Mouse (Mus musculus) hindbrain, embryonic 11.5 days (tissue): Measurements from ENCODE around the gene Mettl17. TPM values are rescaled to one million over a fixed set of nuclear protein-coding genes. Genes with fewer than 3 reads are reported as not detected.
A peak's percentile ranks its signal among the peaks of the same experiment; 100 is the strongest.
"Not testable (repeated sequence)": the region's sequence is repeated elsewhere in the genome, so short reads cannot be mapped to it uniquely, and the experiment has no call there.

Source experiments
- ATAC-seq: fragments of 200-750 bp; cut with Nextera tagmentation; 2 replicates; pipeline ENCODE4 v1.8.0; 2017; ENCODE audit warnings: mild to moderate bottlenecking, moderate TSS enrichment, moderate library complexity; ENCODE audit not compliant: low FRiP score
- DNase-seq: peaks from one replicate; pipeline ENCODE4 v3.0.0-alpha.2; 2015; ENCODE audit warnings: low spot score
- H3K27ac ChIP-seq: fragments of 300-500 bp; sonication (generic); 2 replicates; pipeline ENCODE4 v1.5.1; 2014; ENCODE audit warnings: mild to moderate bottlenecking, low read depth, low read length
- H3K27me3 ChIP-seq: fragments of 300-500 bp; sonication (generic); 2 replicates; pipeline ENCODE4 v1.6.1; 2014; ENCODE audit warnings: mild to moderate bottlenecking, low read length, moderate library complexity, mixed read lengths; ENCODE audit not compliant: control insufficient read depth, insufficient read depth
- H3K36me3 ChIP-seq: fragments of 300-500 bp; sonication (generic); 2 replicates; pipeline ENCODE4 v1.6.1; 2014; ENCODE audit warnings: mild to moderate bottlenecking, low read length, moderate library complexity, mixed read lengths; ENCODE audit not compliant: control insufficient read depth, insufficient read depth
- H3K4me1 ChIP-seq: fragments of 300-500 bp; sonication (generic); replicated peaks from 2 replicates; pipeline ENCODE4 v1.6.1; 2014; ENCODE audit warnings: low read length, mixed read lengths; ENCODE audit not compliant: control insufficient read depth, insufficient read depth
- H3K4me2 ChIP-seq: fragments of 300-500 bp; sonication (generic); replicated peaks from 2 replicates; pipeline ENCODE4 v1.6.1; 2014; ENCODE audit warnings: mild to moderate bottlenecking, low read depth, low read length
- H3K4me3 ChIP-seq: fragments of 300-500 bp; sonication (generic); 2 replicates; pipeline ENCODE4 v1.5.1; 2014; ENCODE audit warnings: low read depth, low read length
- H3K9ac ChIP-seq: fragments of 300-500 bp; sonication (generic); 2 replicates; pipeline ENCODE4 v1.6.1; 2014; ENCODE audit warnings: low read depth, low read length
- H3K9me3 ChIP-seq: fragments of 300-500 bp; sonication (generic); 2 replicates; pipeline ENCODE4 v1.6.1; 2016; ENCODE audit warnings: low read length; ENCODE audit not compliant: control insufficient read depth
- WGBS: fragments of 180-500 bp; shearing (Covaris S2); extraction: QIAGEN DNeasy Blood & Tissue Kit; methylation state at CpG from one replicate; pipeline ENCODE4 v1.1.7; 2014; 5-methylcytosine and 5-hydroxymethylcytosine counted together
- polyA plus RNA-seq: library from polyadenylated mRNA; unstranded; fragments of >200 nt; fragmentation: Nextera tagmentation; extraction: Ambion mirVana; gene quantifications from 2 replicates; pipeline ENCODE4 v1.2.1, GENCODE M21; 2014

Mettl17 gene
- polyA plus RNA-seq, 1 experiment from 2014 or later: 52.8 TPM

DNA sequence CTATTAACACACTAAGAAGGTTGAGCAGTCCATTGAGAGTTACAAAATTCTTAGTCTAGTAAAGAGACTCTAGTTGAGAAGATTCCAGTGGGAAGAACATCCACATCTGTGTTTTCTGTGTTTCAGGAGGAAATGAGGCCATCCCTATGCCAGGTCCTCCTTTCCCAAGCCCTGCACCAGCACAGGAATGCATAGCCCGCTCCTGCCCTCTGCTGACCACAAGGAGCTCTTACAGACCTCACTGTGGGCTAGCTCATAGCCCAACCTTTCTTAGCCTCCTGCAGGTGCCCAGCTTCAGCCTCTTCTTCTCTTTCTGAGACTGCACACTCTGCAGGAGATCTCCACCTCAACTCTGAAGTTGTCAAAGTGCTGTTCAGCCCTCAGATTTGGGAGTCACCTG lies 21.0 kb upstream of the Mettl17 start:
- not testable (repeated sequence) for H3K9me3 ChIP-seq, H3K4me3 ChIP-seq, H3K36me3 ChIP-seq, H3K27ac ChIP-seq, H3K9ac ChIP-seq, H3K27me3 ChIP-seq, H3K4me1 ChIP-seq, H3K4me2 ChIP-seq, ATAC-seq
- WGBS: 0% methylated on average over 1 of the region's 1 CpGs
- peak; percentile 32 for DNase-seq

DNA sequence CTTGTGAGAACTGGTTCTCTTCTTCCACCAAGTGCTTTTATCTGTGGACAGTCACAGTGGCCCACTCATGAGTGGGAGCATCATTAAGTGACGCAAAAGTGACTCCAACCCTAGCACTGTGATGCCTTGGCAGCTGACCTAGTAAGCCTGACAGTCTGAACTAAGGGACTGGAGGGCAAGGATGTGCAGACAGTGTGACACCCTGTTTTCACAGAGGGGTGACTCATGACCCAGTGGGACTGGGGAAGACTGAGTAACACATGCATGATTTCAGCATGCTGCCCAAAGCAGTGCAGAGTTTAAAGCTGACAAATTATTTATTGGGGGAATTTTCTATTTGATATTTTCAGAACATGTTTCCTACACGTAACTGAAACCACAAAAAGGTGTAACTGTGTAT lies 13.9 kb upstream of the Mettl17 start:
- no peak overlapping the region for H3K4me3 ChIP-seq
- no peaks in the 10 kb centered on the region for H3K9me3 ChIP-seq
- H3K9ac ChIP-seq: no peak overlapping the region
- ATAC-seq (no peak), DNase-seq (no peak)
- H3K4me2 ChIP-seq: no peak overlapping the region
- no peaks in the 10 kb centered on the region for H3K4me1 ChIP-seq
- no peaks in the 10 kb centered on the region for H3K27me3 ChIP-seq
- H3K27ac ChIP-seq: no peak overlapping the region
- WGBS: 88% methylated on average over 2 of the region's 2 CpGs
- no peaks in the 10 kb centered on the region for H3K36me3 ChIP-seq

DNA sequence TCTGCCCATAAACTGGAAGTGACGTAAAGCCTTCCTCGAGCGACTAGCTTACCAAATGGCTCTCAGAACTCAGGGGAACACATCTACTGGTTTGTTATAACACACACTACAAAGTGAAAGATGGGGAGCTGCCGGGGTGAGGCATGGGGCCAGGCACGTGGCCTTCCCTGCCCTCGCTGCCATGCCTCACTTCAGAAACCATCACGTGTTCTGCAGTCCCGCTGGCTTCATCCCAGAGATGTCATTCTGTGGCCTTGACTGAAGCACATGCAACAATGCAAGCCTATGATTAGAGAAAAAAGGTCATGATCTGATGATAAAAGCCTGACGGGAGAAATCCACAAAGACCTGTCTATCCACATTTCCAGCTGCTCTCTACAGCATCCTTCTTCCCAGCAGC lies 12.9 kb upstream of the Mettl17 start:
- no peak overlapping the region for H3K4me3 ChIP-seq
- H3K4me2 ChIP-seq: no peak overlapping the region
- WGBS: 84% methylated on average over 9 of the region's 9 CpGs
- H3K36me3 ChIP-seq: no peaks in the 10 kb centered on the region
- ATAC-seq (no peak), DNase-seq (no peak)
- no peaks in the 10 kb centered on the region for H3K9me3 ChIP-seq
- H3K27me3 ChIP-seq: no peaks in the 10 kb centered on the region
- H3K9ac ChIP-seq: no peak overlapping the region
- no peaks in the 10 kb centered on the region for H3K4me1 ChIP-seq
- H3K27ac ChIP-seq: no peak overlapping the region

DNA sequence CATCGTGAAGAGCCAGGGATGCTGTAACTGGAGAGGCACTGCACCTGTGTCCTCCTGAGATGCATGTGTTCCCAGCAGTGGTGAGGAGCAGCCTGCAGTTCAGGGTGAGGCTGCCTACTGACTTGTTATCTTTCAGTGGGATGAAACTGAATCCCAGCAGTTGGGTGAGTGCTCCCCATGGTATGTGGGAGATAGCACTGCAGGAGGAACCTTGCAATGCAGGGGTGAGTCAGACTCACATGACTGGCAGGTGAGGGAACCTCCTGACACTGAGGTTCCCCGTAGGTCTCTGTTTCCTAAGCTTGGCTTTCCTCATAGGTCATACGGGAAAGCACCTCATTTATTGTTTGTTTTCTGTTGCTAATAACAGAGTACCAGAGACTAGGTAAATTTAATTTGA lies 7.1 kb upstream of the Mettl17 start:
- DNase-seq (no peak), ATAC-seq (no peak)
- H3K9me3 ChIP-seq: no peaks in the 10 kb centered on the region
- no peak overlapping the region for H3K9ac ChIP-seq
- H3K36me3 ChIP-seq: no peaks in the 10 kb centered on the region
- 90% methylated on average over 3 of the region's 3 CpGs for whole genome bisulfite sequencing
- no peak overlapping the region for H3K4me3 ChIP-seq
- no peak overlapping the region for H3K4me2 ChIP-seq
- H3K4me1 ChIP-seq: no peaks in the 10 kb centered on the region
- no peak overlapping the region for H3K27ac ChIP-seq
- no peaks in the 10 kb centered on the region for H3K27me3 ChIP-seq

DNA sequence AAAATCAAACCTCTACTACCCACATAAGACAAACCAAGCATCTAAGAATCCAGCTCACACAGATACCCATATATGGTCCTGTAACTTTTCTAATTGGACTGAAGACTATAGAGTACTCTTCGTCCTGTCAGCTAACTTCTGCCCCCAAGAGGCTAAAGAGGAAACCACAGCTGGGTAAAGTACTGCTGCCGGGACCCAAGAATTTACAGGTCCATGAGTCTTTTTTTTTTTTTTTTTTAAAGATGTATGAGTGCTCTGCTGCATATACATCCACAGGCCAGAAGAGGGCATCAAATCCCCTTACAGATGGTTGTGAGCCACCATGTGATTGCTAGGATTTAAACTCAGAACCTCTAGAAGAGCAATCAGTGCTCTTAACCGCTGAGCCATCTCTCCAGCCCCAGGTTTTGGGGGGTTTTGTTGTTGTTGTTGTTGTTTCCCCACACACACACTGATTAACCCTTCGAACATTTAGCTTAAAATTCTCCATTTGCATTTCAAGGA lies 1.1 kb upstream of the Mettl17 start:
- H3K27ac ChIP-seq: 0 out of 2 replicates have a peak overlapping the region, but pooled peaks have one; percentile 63
- WGBS: under 1% methylated on average over 4 of the region's 4 CpGs
- DNase-seq (peak; percentile 79), ATAC-seq (peak; percentile 38)
- H3K4me2 ChIP-seq: peak overlapping the region; percentile 79
- peak overlapping the region; percentile 70 for H3K4me3 ChIP-seq
- H3K27me3 ChIP-seq: no peaks in the 10 kb centered on the region
- H3K9ac ChIP-seq: no peak overlapping the region; the same call in 1 of the 2 replicates
- H3K9me3 ChIP-seq: no peaks in the 10 kb centered on the region
- no peaks in the 10 kb centered on the region; the same call in 1 of the 2 replicates for H3K4me1 ChIP-seq
- H3K36me3 ChIP-seq: peaks cover 2% of the 10 kb centered on the region; the same call in 1 of the 2 replicates

DNA sequence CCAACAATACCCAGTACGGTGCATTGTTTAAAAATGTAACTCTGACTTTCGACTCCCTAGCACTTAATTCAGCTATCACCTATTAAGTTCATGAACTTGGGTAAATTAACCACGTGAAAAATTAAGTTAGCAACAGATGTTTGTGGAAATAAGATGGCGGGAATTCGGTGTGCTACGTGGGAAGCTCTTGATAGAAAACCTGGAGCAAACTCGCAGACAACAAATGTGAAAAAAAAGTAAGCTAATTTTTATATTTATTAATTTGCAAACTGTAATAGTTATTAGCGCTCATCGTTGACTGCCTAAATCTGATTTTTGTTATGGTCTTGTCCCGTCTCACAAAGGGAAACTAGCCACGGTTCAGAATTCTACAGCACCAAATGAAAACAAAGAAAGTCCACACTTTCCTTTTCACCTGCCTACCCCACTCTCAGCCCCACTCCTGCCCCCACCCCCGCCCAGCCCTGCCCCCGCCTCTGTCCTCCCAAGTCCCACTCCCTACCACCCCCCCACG lies 554 bp upstream of the Mettl17 start:
- Histone ChIP-seq H3K27me3 (no peaks in the 10 kb centered on the region), H3K27ac (peak overlapping the region; percentile 63), H3K36me3 (peaks cover 2% of the 10 kb centered on the region; the same call in 1 of the 2 replicates), H3K4me1 (no peaks in the 10 kb centered on the region; the same call in 1 of the 2 replicates), H3K4me2 (peak overlapping the region; percentile 79), H3K9ac (peak overlapping the region; percentile 52; the same call in 1 of the 2 replicates), H3K9me3 (no peaks in the 10 kb centered on the region), H3K4me3 (peak overlapping the region; percentile 70)
- WGBS: 1% methylated on average over 14 of the region's 14 CpGs
- ATAC-seq (peak; percentile 65), DNase-seq (no peak)

DNA sequence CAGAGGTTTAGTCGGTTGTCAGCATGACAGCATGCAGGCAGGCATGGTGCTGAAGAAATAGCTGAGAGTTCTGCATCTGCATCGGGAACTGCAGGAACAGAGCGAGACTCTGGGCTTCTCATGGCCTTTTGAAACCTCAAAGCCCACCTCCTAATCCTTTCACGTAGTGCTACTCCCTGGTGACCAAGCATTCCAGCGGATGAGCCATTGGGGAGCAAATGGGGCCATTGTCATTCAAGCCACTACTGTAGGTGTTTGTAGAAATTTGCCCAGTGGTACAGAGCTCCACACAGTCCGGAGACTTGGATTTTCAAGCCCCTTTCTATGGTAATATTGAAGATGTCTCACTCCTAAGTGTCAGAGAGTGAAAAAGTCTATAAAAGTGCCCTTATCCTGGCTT lies 1.4 kb downstream of the Mettl17 start:
- Histone ChIP-seq H3K9ac (no peak overlapping the region), H3K9me3 (no peaks in the 10 kb centered on the region), H3K27me3 (no peaks in the 10 kb centered on the region), H3K4me3 (no peak overlapping the region), H3K4me2 (no peak overlapping the region; the same call in 1 of the 2 replicates), H3K4me1 (no peaks in the 10 kb centered on the region; the same call in 1 of the 2 replicates), H3K36me3 (peaks cover 4% of the 10 kb centered on the region; the same call in 1 of the 2 replicates), H3K27ac (no peak overlapping the region)
- ATAC-seq (no peak), DNase-seq (no peak)
- WGBS: 48% methylated on average over 6 of the region's 6 CpGs

DNA sequence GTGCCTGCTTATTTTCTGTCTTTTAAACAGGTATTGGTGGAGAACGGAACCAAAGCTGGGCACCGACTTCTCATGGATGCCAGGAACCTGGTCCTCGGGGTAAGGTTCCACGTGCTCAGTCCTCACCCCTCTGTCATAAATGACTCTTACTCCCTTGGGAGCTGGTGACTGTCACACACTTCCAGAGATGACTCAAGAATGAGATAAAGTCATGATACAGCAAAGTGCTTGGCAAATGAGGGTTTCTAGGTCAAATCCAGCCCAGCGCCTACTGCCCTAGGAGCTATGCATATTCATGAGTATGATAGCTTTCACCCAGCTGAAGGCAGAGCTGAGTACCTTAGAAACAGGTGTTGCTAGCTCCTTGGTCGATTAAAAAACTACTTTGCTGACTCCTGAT lies 5.2 kb downstream of the Mettl17 start:
- H3K4me3 ChIP-seq: no peak overlapping the region
- 92% methylated on average over 6 of the region's 6 CpGs for WGBS
- ATAC-seq (no peak), DNase-seq (no peak)
- H3K9ac ChIP-seq: no peak overlapping the region
- H3K27ac ChIP-seq: no peak overlapping the region
- no peaks in the 10 kb centered on the region for H3K27me3 ChIP-seq
- no peak overlapping the region for H3K4me2 ChIP-seq
- H3K9me3 ChIP-seq: no peaks in the 10 kb centered on the region
- H3K4me1 ChIP-seq: no peaks in the 10 kb centered on the region; the same call in 1 of the 2 replicates
- H3K36me3 ChIP-seq: peaks cover 10% of the 10 kb centered on the region; the same call in 1 of the 2 replicates
